Mouse (Mus musculus): ENCODE results near the gene Orm2.

Orm2 gene

GRCm38 (mm10) chr4:63362150-63362549, at the start of gene Orm2:
Gene Orm2, plus strand, starts transcription at chr4:63362449.
- DNase-seq: peak; percentile 50 to 65

- DNase-seq: no peak
Measured at GRCm38 (mm10) chr4:63314063-63314462, 48.2 kb upstream of the Orm2 start.

- peak in 1 of 2 experiments; percentile 10 for DNase-seq
Measured at GRCm38 (mm10) chr4:63316076-63316746, 46.0 kb upstream of the Orm2 start.

- peak; percentile 28 to 40 for DNase-seq
Measured at GRCm38 (mm10) chr4:63319566-63319965, 42.7 kb upstream of the Orm2 start.

- no peak for DNase-seq
Measured at GRCm38 (mm10) chr4:63323275-63323815, 38.9 kb upstream of the Orm2 start.

GRCm38 (mm10) chr4:63333403-63333802, 28.8 kb upstream of the Orm2 start:
- no peak for DNase-seq

GRCm38 (mm10) chr4:63338414-63339076, 23.7 kb upstream of the Orm2 start:
- no peak for DNase-seq

GRCm38 (mm10) chr4:63342491-63342890, 19.8 kb upstream of the Orm2 start:
- no peak for DNase-seq

GRCm38 (mm10) chr4:63343608-63344007, 18.6 kb upstream of the Orm2 start:
- no peak for DNase-seq

GRCm38 (mm10) chr4:63344295-63344694, 18.0 kb upstream of the Orm2 start, which contains the start of gene Orm1:
Gene Orm1, plus strand, starts transcription at chr4:63344560.
- peak; percentile 49 to 76 for DNase-seq

GRCm38 (mm10) chr4:63345261-63345660, 17.0 kb upstream of the Orm2 start:
- no peak for DNase-seq

GRCm38 (mm10) chr4:63346659-63347058, 15.6 kb upstream of the Orm2 start:
- no peak for DNase-seq

- no peak for DNase-seq
Measured at GRCm38 (mm10) chr4:63348524-63348923, 13.7 kb upstream of the Orm2 start.

GRCm38 (mm10) chr4:63355877-63356665, 6.2 kb upstream of the Orm2 start, which contains the start of gene Orm3:
Gene Orm3, plus strand, starts transcription at chr4:63356162.
- DNase-seq: peak in 1 of 2 experiments; percentile 29

- peak; percentile 50 to 55 for DNase-seq
Measured at GRCm38 (mm10) chr4:63356981-63357570, 5.2 kb upstream of the Orm2 start.

- DNase-seq: no peak
Measured at GRCm38 (mm10) chr4:63359861-63360260, 2.4 kb upstream of the Orm2 start.

GRCm38 (mm10) chr4:63368577-63368976, 6.3 kb downstream of the Orm2 start:
- peak; percentile 81 to 83 for DNase-seq

GRCm38 (mm10) chr4:63370897-63371296, 8.6 kb downstream of the Orm2 start:
- DNase-seq: no peak

GRCm38 (mm10) chr4:63371890-63372289, 9.6 kb downstream of the Orm2 start:
- peak in 1 of 2 experiments; percentile 33 for DNase-seq

GRCm38 (mm10) chr4:63373404-63373803, 11.2 kb downstream of the Orm2 start:
- DNase-seq: no peak

- DNase-seq: no peak
Measured at GRCm38 (mm10) chr4:63374331-63374730, 12.1 kb downstream of the Orm2 start.

- DNase-seq: no peak
Measured at GRCm38 (mm10) chr4:63375367-63375766, 13.1 kb downstream of the Orm2 start.

- DNase-seq: no peak
Measured at GRCm38 (mm10) chr4:63377483-63377882, 15.2 kb downstream of the Orm2 start.

Measured in lung, adult 18-20 months (tissue).